In the genomic region with DNA sequence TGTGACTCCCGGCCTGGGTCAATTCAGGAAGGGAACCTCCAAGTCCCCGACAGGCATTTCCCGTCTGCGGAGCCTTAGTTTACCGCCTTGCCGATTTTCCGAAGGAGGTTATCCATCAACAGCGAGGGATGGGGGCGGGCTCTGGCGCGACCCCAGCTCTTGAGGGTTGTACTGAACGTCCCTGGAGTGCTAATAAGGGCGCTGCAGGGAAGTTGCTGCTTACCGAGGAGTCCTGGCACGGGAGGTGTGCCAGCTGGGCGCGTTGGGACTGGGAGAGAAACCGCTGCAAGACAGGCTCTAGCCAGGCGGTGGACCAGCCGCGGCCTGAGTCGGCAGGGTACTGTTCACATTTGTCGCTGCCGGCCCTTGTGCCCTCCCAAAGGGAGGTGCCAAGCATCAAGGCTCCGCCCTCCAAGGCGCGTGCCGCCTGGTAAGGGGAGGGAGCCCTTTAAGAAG, we compare ENCODE assay signal across 8 mouse cellular contexts. TPM values are rescaled to one million over a fixed set of nuclear protein-coding genes. Genes with fewer than 3 reads are reported as not detected.
DNase-seq lines count a peak whose midpoint lies in the region; ATAC-seq and TF ChIP-seq lines count a peak whose summit lies in the region.

No protein-coding gene starts in this region.

- peak; percentile 98 for TF ChIP-seq POLR2A in embryonic fibroblast, embryonic 13.5 days (IDR thresholded peaks at IDR 0.05; ENCODE audit: low read depth, low read length)
- peak; percentile 98 for TF ChIP-seq POLR2A in myocyte (IDR thresholded peaks at IDR 0.05; ENCODE audit: insufficient read length, low read depth)

- peak overlapping the region; percentile 78 for H3K9ac ChIP-seq in heart, embryonic 11.5 days (ENCODE audit: low read depth, low read length)
- peak overlapping the region; percentile 82 for H3K9ac ChIP-seq in kidney, embryonic 16.5 days (replicated peaks; ENCODE audit: low read length)
- peak overlapping the region; percentile 76 for H3K9ac ChIP-seq in liver, embryonic 11.5 days (ENCODE audit: low read depth, low read length)

- H3K9me3 ChIP-seq in heart, embryonic 11.5 days (replicated peaks; ENCODE audit: control insufficient read depth, low read length), result no peaks in the 10 kb centered on the region
- no peaks in the 10 kb centered on the region for H3K9me3 ChIP-seq in kidney, embryonic 16.5 days (ENCODE audit: low read length)
- no peaks in the 10 kb centered on the region for H3K9me3 ChIP-seq in liver, embryonic 11.5 days (ENCODE audit: control insufficient read depth, low read length)

- WGBS in heart, embryonic 11.5 days (ENCODE audit: insufficient replicate concordance), result under 1% methylated on average over 28 of the region's 28 CpGs
- under 1% methylated on average over 28 of the region's 28 CpGs for WGBS in kidney, embryonic 16.5 days
- under 1% methylated on average over 28 of the region's 28 CpGs for WGBS in liver, embryonic 11.5 days

- no peaks in the 10 kb centered on the region for H3K79me2 ChIP-seq in myocyte (ENCODE audit: control insufficient read depth, insufficient read depth)

- ATAC-seq in heart, embryonic 11.5 days (replicated peaks; ENCODE audit: insufficient number of reproducible peaks, low FRiP score, low TSS enrichment), result peak; percentile 62
- ATAC-seq in kidney, embryonic 16.5 days (ENCODE audit: low FRiP score, low TSS enrichment), result peak; percentile 93
- peak; percentile 83 for ATAC-seq in liver, embryonic 11.5 days (replicated peaks; ENCODE audit: low FRiP score)

- no peaks in the 10 kb centered on the region for H3K27me3 ChIP-seq in heart, embryonic 11.5 days (ENCODE audit: control insufficient read depth, insufficient read depth, low read length)
- no peaks in the 10 kb centered on the region for H3K27me3 ChIP-seq in kidney, embryonic 16.5 days (ENCODE audit: insufficient read depth, low read length)
- 0 out of 2 replicates have a peak, but pooled peaks cover 2% of the 10 kb centered on the region for H3K27me3 ChIP-seq in liver, embryonic 11.5 days (replicated peaks; ENCODE audit: control insufficient read depth, insufficient read depth, low read length)
- peaks cover under 1% of the 10 kb centered on the region for H3K27me3 ChIP-seq in myocyte (ENCODE audit: control insufficient read depth, insufficient read depth, insufficient read length)

- H3ac ChIP-seq in myocyte (ENCODE audit: control insufficient read depth, insufficient read length), result peak overlapping the region; percentile 58

- peak overlapping the region; percentile 76 for H3K4me3 ChIP-seq in embryonic fibroblast, embryonic 13.5 days (ENCODE audit: insufficient read depth, low read length)
- peak overlapping the region; percentile 74 for H3K4me3 ChIP-seq in heart, embryonic 11.5 days (ENCODE audit: low read depth, low read length)
- H3K4me3 ChIP-seq in kidney, embryonic 16.5 days (ENCODE audit: low read length), result peak overlapping the region; percentile 90
- peak overlapping the region; percentile 67 for H3K4me3 ChIP-seq in liver, embryonic 11.5 days (ENCODE audit: low read depth, low read length)
- H3K4me3 ChIP-seq in myocyte, result peak overlapping the region; percentile 57

- no peaks in the 10 kb centered on the region for H3K4me1 ChIP-seq in embryonic fibroblast, embryonic 13.5 days (ENCODE audit: control insufficient read depth, insufficient read depth, low read length)
- H3K4me1 ChIP-seq in heart, embryonic 11.5 days (ENCODE audit: control insufficient read depth, insufficient read depth, low read length), result peaks cover 9% of the 10 kb centered on the region
- peaks cover 13% of the 10 kb centered on the region for H3K4me1 ChIP-seq in kidney, embryonic 16.5 days (ENCODE audit: insufficient read depth, low read length)
- peaks cover 12% of the 10 kb centered on the region for H3K4me1 ChIP-seq in liver, embryonic 11.5 days (replicated peaks; ENCODE audit: control insufficient read depth, insufficient read depth, low read length)

- H3K4me2 ChIP-seq in heart, embryonic 11.5 days, result peak overlapping the region; percentile 97
- peak overlapping the region; percentile 93 for H3K4me2 ChIP-seq in kidney, embryonic 16.5 days (replicated peaks; ENCODE audit: low read depth, low read length)
- peak overlapping the region; percentile 94 for H3K4me2 ChIP-seq in liver, embryonic 11.5 days
- H3K4me2 ChIP-seq in myocyte (ENCODE audit: low read depth), result peak overlapping the region; percentile 80

- H3K27ac ChIP-seq in embryonic fibroblast, embryonic 13.5 days (ENCODE audit: insufficient read depth, low read length), result peak overlapping the region; percentile 63
- peak overlapping the region; percentile 46; the same call in 1 of the 2 replicates for H3K27ac ChIP-seq in heart, embryonic 11.5 days (ENCODE audit: low read depth, low read length)
- H3K27ac ChIP-seq in kidney, embryonic 16.5 days (ENCODE audit: low read length), result peak overlapping the region; percentile 93
- peak overlapping the region; percentile 66 for H3K27ac ChIP-seq in liver, embryonic 11.5 days (ENCODE audit: low read depth, low read length)

- no peak for TF ChIP-seq CTCF in embryonic fibroblast, embryonic 13.5 days (IDR thresholded peaks at IDR 0.05; ENCODE audit: borderline replicate concordance, insufficient read depth, low read length)

- peaks cover 4% of the 10 kb centered on the region; the same call in 1 of the 2 replicates for H3K36me3 ChIP-seq in heart, embryonic 11.5 days (ENCODE audit: control insufficient read depth, insufficient read depth, low read length)
- peaks cover 10% of the 10 kb centered on the region; the same call in 1 of the 2 replicates for H3K36me3 ChIP-seq in kidney, embryonic 16.5 days (ENCODE audit: insufficient read depth, low read length)
- no peaks in the 10 kb centered on the region; the same call in 1 of the 2 replicates for H3K36me3 ChIP-seq in liver, embryonic 11.5 days (ENCODE audit: control insufficient read depth, insufficient read depth, low read length)
- H3K36me3 ChIP-seq in myocyte (ENCODE audit: control insufficient read depth, insufficient read depth), result no peaks in the 10 kb centered on the region

- DNase-seq in CD4-positive helper T cell, adult 2 months (ENCODE audit: low read depth, low spot score), result peak; percentile 91
- peak; percentile 94 for DNase-seq in brain, adult 2 months (ENCODE audit: low read depth, low spot score)
- peak; percentile 90 for DNase-seq in liver, embryonic 11.5 days (ENCODE audit: low spot score)
- DNase-seq in spleen, postnatal 4 days (ENCODE audit: low spot score in 2 of 2), result peak; percentile 79 to 89

TF ChIP-seq in myocyte, 11 proteins besides CTCF, POLR2A, EP300 and RAD21:
- no peak for TF ChIP-seq TCF12 (IDR thresholded peaks at IDR 0.05; ENCODE audit: insufficient read depth, poor library complexity, severe bottlenecking)
- TF ChIP-seq USF1 (IDR thresholded peaks at IDR 0.05; ENCODE audit: low read depth), result no peak
- TF ChIP-seq POLR2AphosphoS2 (IDR thresholded peaks at IDR 0.05; ENCODE audit: insufficient read length, low read depth), result peak; percentile 97
- TF ChIP-seq MYOG (IDR thresholded peaks at IDR 0.05; ENCODE audit: control insufficient read depth in 1 of 3, insufficient read depth in 1 of 3, insufficient read length in 2 of 3, low read depth in 2 of 3), result peak in 2 of 3 experiments; percentile 32 to 53
- TF ChIP-seq TCF3 (IDR thresholded peaks at IDR 0.05; ENCODE audit: insufficient read length, low read depth), result no peak
- no peak for TF ChIP-seq SRF (IDR thresholded peaks at IDR 0.05; ENCODE audit: control insufficient read depth, insufficient read length, low read depth)
- no peak for TF ChIP-seq E2F4 (IDR thresholded peaks at IDR 0.05; ENCODE audit: insufficient read depth)
- TF ChIP-seq REST (IDR thresholded peaks at IDR 0.05; ENCODE audit: insufficient read depth, insufficient read length), result no peak
- no peak for TF ChIP-seq CEBPB (IDR thresholded peaks at IDR 0.05; ENCODE audit: insufficient read depth, poor library complexity, severe bottlenecking)
- TF ChIP-seq MAX (IDR thresholded peaks at IDR 0.05; ENCODE audit: low read depth), result no peak
- TF ChIP-seq MYOD1 (IDR thresholded peaks at IDR 0.05; ENCODE audit: control insufficient read depth in 1 of 3, insufficient read length in 2 of 3, low read depth in 2 of 3), result peak in 2 of 3 experiments; percentile 28 to 32
TF ChIP-seq in myocyte: peak in this region for 3.

RNA-seq across cellular contexts. Expression of gene Slc26a6, which starts 1.2 kb away (rescaled TPM):
- polyA plus RNA-seq in embryonic fibroblast, embryonic 13.5 days (2011; ENCODE audit: insufficient read length, low read depth, missing spikeins), result 9.7 and 10.1 TPM in 2 replicates
- polyA plus RNA-seq in heart, embryonic 11.5 days (2014; fragmentation: Nextera tagmentation; extraction: Ambion mirVana), result 6.3 and 7.0 TPM in 2 replicates
- 14.4 and 15.3 TPM in 2 replicates for polyA plus RNA-seq in kidney, embryonic 16.5 days (2015; fragmentation: Nextera tagmentation; extraction: Ambion mirVana)
- polyA plus RNA-seq in liver, embryonic 11.5 days (2014; fragmentation: Nextera tagmentation; extraction: Ambion mirVana), result 9.0 and 10.5 TPM in 2 replicates
- 18.8 TPM for polyA plus RNA-seq in myocyte (2012; fragmentation: generic; extraction: Trizol)

RNA-seq across cellular contexts. Expression of gene Celsr3, which starts 28.1 kb away (rescaled TPM):
- polyA plus RNA-seq in embryonic fibroblast, embryonic 13.5 days (2011; ENCODE audit: insufficient read length, low read depth, missing spikeins), result 0.23 and 0.42 TPM in 2 replicates
- polyA plus RNA-seq in heart, embryonic 11.5 days (2014; fragmentation: Nextera tagmentation; extraction: Ambion mirVana), result 0.04 and 0.10 TPM in 2 replicates
- 0.12 and 0.26 TPM in 2 replicates for polyA plus RNA-seq in kidney, embryonic 16.5 days (2015; fragmentation: Nextera tagmentation; extraction: Ambion mirVana)
- 0.08 and 0.22 TPM in 2 replicates for polyA plus RNA-seq in liver, embryonic 11.5 days (2014; fragmentation: Nextera tagmentation; extraction: Ambion mirVana)
- 0.65 TPM for polyA plus RNA-seq in myocyte (2012; fragmentation: generic; extraction: Trizol)

RNA-seq across cellular contexts. Expression of gene Nckipsd, which starts 46.1 kb away (rescaled TPM):
- 7.6 and 8.7 TPM in 2 replicates for polyA plus RNA-seq in embryonic fibroblast, embryonic 13.5 days (2011; ENCODE audit: insufficient read length, low read depth, missing spikeins)
- polyA plus RNA-seq in heart, embryonic 11.5 days (2014; fragmentation: Nextera tagmentation; extraction: Ambion mirVana), result 7.3 and 9.5 TPM in 2 replicates
- polyA plus RNA-seq in kidney, embryonic 16.5 days (2015; fragmentation: Nextera tagmentation; extraction: Ambion mirVana), result 17.7 and 23.6 TPM in 2 replicates
- polyA plus RNA-seq in liver, embryonic 11.5 days (2014; fragmentation: Nextera tagmentation; extraction: Ambion mirVana), result 8.8 and 16.2 TPM in 2 replicates
- polyA plus RNA-seq in myocyte (2012; fragmentation: generic; extraction: Trizol), result 5.9 TPM

Comparison
In these comparisons a context has a peak if more than half of its experiments do, and no peak if none do; other contexts are left out.
1. Peak in every context shown above with its lines: DNase-seq, ATAC-seq, H3K4me3 ChIP-seq and H3K27ac ChIP-seq.